Mouse (Mus musculus): ENCODE measurements at regions not wholly inside any gene's neighbourhood (a gene's known extent, or its start where the extent isn't known, plus 50 kb on each side); places are given as distances from the start of the nearest gene placed in this dataset.

DNA sequence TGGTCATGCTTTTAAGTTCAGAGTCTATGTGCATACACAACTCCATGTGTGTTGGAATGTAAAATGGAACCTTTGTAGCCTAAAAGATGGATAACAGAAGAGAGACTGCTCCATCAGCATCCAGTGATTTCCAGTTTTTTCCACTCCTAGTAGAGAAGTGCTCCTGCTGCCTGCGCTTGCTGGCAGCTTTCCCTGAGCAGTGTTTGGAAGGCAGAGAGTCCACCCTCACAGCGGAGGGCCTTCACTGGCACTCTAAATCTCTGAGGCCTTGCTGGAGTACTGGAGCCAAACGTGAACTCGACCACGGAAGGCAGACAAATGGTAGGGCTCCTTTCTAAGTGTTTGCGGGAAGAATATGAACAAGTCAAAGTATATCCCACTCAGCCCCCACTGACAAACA is 108.0 kb upstream of the Ank start:
- DNase-seq: no peak
- TF ChIP-seq CTCF (IDR thresholded peaks at IDR 0.05; ENCODE audit: insufficient read depth, low read length) (no peak), POLR2A (IDR thresholded peaks at IDR 0.05; ENCODE audit: borderline replicate concordance, extremely low read depth, low read depth, low read length) (no peak)
- Histone ChIP-seq H3K4me3 (replicated peaks; ENCODE audit: extremely low read depth, low read depth, low read length) (no peak overlapping the region), H3K4me1 (ENCODE audit: control insufficient read depth, insufficient read depth, low read length) (no peaks in the 10 kb centered on the region)
- WGBS: 51% methylated on average over 6 of the region's 6 CpGs

DNA sequence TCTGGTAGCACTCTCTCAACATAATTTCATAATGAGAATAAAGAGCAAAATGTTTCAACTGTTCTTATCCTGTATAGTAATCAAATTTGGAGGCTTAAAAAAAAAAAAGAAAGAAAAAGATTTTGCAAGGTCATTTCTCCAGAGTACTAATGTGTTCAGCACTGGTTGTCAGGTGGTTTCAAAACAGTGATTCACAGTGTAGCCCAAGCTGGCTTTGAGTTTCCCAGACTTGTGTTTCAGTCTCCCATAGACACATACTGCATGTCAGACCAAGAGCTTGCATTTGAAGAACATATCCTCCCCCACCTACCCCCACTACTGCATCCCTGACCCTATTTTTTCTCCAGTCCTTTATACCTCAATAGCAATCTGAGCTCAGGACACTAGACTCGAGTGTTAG is 107.2 kb upstream of the Ank start:
- H3K4me3 ChIP-seq (replicated peaks; ENCODE audit: extremely low read depth, low read depth, low read length): no peak overlapping the region
- no peak for DNase-seq
- 57% methylated on average over 1 of the region's 1 CpGs for WGBS
- no peaks in the 10 kb centered on the region for H3K4me1 ChIP-seq (ENCODE audit: control insufficient read depth, insufficient read depth, low read length)
- TF ChIP-seq POLR2A (IDR thresholded peaks at IDR 0.05; ENCODE audit: borderline replicate concordance, extremely low read depth, low read depth, low read length) (no peak), CTCF (IDR thresholded peaks at IDR 0.05; ENCODE audit: insufficient read depth, low read length) (no peak)

DNA sequence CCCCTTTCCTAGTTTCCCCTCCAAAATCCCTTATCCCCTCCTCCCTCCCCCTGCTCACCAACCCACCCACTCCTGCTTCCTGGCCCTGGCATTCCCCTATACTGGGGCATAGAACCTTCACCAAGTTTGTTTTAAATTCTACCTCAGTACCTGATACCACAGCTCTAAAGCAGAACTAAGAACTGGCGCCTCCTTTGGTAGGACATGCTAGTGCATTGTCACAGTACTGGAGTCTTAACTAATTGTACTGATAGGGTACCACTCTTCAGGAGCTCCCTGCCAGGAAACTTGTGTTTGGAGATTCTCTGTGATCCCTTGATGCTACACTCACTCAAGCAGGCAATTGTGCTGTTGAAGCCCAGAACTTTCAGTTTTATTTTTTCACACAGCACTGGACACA is 92.0 kb upstream of the Ank start:
- Histone ChIP-seq H3K4me1 (ENCODE audit: control insufficient read depth, insufficient read depth, low read length) (no peaks in the 10 kb centered on the region), H3K4me3 (replicated peaks; ENCODE audit: extremely low read depth, low read depth, low read length) (no peak overlapping the region)
- 76% methylated on average over 1 of the region's 1 CpGs for WGBS
- no peak for DNase-seq
- TF ChIP-seq CTCF (IDR thresholded peaks at IDR 0.05; ENCODE audit: insufficient read depth, low read length) (no peak), POLR2A (IDR thresholded peaks at IDR 0.05; ENCODE audit: borderline replicate concordance, extremely low read depth, low read depth, low read length) (no peak)

DNA sequence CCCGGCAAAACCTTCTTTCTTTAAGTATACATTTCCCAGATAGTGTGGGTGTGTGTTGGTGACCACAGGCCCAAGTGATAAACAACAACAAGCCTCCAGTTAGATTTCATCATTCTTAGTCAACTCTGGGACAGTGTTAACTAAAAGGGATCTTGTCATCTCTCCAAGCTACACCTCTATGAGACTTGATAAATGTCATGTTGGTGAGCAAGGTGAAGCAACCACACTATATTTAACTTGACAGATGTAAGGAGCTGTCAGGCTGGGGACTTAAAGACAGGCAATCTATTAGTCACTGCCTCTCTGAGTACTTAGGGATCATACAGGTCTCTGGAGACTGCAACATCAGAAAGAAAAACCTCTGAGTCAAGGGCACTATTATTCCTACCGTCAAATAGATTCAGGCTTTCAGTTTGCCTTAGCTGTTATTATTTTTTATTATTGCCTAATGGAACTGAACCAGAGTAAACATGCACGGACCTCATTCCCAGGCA is 87.8 kb upstream of the Ank start:
- TF ChIP-seq CTCF (IDR thresholded peaks at IDR 0.05; ENCODE audit: insufficient read depth, low read length): no peak
- no peak for TF ChIP-seq POLR2A (IDR thresholded peaks at IDR 0.05; ENCODE audit: borderline replicate concordance, extremely low read depth, low read depth, low read length)
- H3K4me3 ChIP-seq (replicated peaks; ENCODE audit: extremely low read depth, low read depth, low read length): no peak overlapping the region
- 80% methylated on average over 3 of the region's 3 CpGs for WGBS
- no peaks in the 10 kb centered on the region for H3K4me1 ChIP-seq (ENCODE audit: control insufficient read depth, insufficient read depth, low read length)
- DNase-seq: no peak

DNA sequence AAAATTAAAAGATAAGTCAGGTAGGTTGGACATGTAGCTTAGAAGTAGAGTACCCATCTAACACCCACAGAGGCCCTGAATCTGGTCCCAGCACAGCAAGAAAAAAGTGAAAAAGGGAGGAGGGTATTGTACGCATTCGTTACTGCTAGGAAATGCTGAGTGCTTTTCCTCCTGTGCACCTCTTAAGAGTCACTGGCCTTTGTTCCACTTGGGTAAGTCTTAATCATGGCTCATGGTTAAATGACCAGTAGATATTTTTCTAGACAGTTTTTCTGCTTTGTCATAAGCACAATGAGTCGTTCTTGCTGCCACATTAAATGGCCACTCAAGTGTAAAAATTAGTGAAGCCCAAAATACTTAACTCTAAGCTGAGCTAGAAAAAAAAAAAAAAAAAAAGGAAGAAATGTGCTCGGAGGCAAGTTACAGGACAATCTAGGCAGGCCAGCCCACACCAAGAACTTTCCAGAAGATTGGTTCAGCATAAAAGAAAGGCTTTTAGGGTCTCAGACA is 86.0 kb upstream of the Ank start:
- DNase-seq: no peak
- TF ChIP-seq CTCF (IDR thresholded peaks at IDR 0.05; ENCODE audit: insufficient read depth, low read length): no peak
- TF ChIP-seq POLR2A (IDR thresholded peaks at IDR 0.05; ENCODE audit: borderline replicate concordance, extremely low read depth, low read depth, low read length): no peak
- 73% methylated on average over 4 of the region's 4 CpGs for WGBS
- Histone ChIP-seq H3K4me1 (ENCODE audit: control insufficient read depth, insufficient read depth, low read length) (no peaks in the 10 kb centered on the region), H3K4me3 (replicated peaks; ENCODE audit: extremely low read depth, low read depth, low read length) (no peak overlapping the region)

DNA sequence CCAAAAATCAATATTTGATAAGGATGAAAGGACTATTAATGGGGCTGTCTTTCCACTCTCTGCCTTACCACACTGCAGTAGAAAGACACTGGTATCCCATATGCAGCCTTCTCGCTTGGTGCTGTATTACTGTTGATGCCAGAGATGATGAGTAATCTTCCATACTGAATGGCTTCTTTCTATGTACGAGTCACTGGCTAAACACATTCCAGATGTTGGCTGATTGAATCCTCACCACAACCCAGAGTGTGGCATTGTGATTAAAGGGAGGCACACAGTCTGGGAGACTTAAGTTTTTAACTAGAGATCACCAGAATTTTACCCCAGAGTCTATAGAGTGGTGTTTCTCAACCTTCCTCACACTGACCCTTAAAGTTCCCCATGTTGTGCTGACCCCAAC is 84.9 kb upstream of the Ank start:
- 71% methylated on average over 2 of the region's 2 CpGs for WGBS
- TF ChIP-seq CTCF (IDR thresholded peaks at IDR 0.05; ENCODE audit: insufficient read depth, low read length): no peak
- TF ChIP-seq POLR2A (IDR thresholded peaks at IDR 0.05; ENCODE audit: borderline replicate concordance, extremely low read depth, low read depth, low read length): no peak
- DNase-seq: no peak
- Histone ChIP-seq H3K4me1 (ENCODE audit: control insufficient read depth, insufficient read depth, low read length) (no peaks in the 10 kb centered on the region), H3K4me3 (replicated peaks; ENCODE audit: extremely low read depth, low read depth, low read length) (no peak overlapping the region)

DNA sequence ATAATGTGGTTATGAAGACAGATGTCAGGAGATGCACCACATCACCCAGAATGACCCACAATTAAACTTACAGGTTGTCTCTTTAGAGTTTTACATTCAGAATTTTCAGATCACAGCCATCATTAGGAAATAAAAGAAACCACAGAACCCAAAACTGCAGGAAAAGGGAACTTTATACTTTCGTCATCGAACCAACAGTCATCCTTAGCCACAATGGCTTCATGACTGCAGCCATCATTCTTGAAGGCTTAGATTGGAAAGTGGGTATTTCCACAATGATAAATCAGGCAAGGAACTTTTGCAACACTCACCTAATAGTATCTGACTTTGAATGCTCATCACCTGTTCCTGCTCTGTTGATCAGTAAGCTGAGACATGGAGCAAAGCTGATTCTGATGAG is 75.9 kb upstream of the Ank start:
- TF ChIP-seq CTCF (IDR thresholded peaks at IDR 0.05; ENCODE audit: insufficient read depth, low read length) (no peak), POLR2A (IDR thresholded peaks at IDR 0.05; ENCODE audit: borderline replicate concordance, extremely low read depth, low read depth, low read length) (no peak)
- H3K4me1 ChIP-seq (ENCODE audit: control insufficient read depth, insufficient read depth, low read length): no peaks in the 10 kb centered on the region
- WGBS: 88% methylated on average over 2 of the region's 2 CpGs
- H3K4me3 ChIP-seq (replicated peaks; ENCODE audit: extremely low read depth, low read depth, low read length): no peak overlapping the region
- DNase-seq: no peak

DNA sequence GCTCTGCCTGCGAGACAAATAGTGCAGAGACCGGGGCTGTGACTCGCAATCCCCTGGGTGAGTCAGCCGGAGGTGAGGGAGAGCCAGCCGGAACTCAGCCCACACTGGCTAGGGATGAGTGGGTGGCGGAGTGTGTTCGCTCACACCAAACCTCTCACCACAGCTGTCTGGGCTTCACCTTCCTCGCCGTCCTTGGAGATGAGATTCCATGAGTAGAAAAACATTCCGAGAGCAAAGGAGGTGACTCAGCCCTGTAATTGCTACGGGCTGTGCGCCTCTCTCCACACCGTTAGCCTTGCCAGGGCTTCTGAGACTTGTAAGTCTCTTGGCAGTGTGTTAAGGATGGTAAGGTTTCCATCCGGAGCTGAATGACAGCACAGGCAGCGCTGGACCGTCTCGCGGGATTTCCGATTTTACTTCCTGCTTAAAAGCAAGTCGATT is 60.7 kb upstream of the Ank start:
- Histone ChIP-seq H3K4me3 (replicated peaks; ENCODE audit: extremely low read depth, low read depth, low read length) (no peak overlapping the region), H3K4me1 (ENCODE audit: control insufficient read depth, insufficient read depth, low read length) (no peaks in the 10 kb centered on the region)
- 67% methylated on average over 20 of the region's 20 CpGs for WGBS
- no peak for DNase-seq
- no peak for TF ChIP-seq POLR2A (IDR thresholded peaks at IDR 0.05; ENCODE audit: borderline replicate concordance, extremely low read depth, low read depth, low read length)

DNA sequence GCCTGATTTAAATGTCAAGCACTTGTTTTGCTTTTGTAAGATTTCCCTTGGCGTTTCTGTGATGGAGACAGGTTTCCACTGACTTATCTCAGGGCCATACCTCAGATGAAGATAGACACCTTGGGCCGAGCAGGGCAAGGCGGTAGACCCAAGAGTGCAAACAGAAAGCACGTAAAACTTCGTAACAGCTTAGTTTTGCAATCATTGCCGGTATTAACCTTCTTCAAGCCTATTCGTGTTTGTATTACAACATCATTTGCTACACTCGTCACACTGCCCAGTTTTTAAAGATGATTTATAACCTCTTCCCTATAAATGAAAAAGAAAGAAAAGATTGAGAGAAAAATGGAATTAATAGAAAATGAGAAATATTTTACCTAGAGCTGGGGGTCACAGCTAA is 56.6 kb upstream of the Ank start:
- DNase-seq: no peak
- 65% methylated on average over 8 of the region's 8 CpGs for WGBS
- no peak for TF ChIP-seq POLR2A (IDR thresholded peaks at IDR 0.05; ENCODE audit: borderline replicate concordance, extremely low read depth, low read depth, low read length)
- TF ChIP-seq CTCF (IDR thresholded peaks at IDR 0.05; ENCODE audit: insufficient read depth, low read length): no peak
- Histone ChIP-seq H3K4me1 (ENCODE audit: control insufficient read depth, insufficient read depth, low read length) (no peaks in the 10 kb centered on the region), H3K4me3 (replicated peaks; ENCODE audit: extremely low read depth, low read depth, low read length) (no peak overlapping the region)

DNA sequence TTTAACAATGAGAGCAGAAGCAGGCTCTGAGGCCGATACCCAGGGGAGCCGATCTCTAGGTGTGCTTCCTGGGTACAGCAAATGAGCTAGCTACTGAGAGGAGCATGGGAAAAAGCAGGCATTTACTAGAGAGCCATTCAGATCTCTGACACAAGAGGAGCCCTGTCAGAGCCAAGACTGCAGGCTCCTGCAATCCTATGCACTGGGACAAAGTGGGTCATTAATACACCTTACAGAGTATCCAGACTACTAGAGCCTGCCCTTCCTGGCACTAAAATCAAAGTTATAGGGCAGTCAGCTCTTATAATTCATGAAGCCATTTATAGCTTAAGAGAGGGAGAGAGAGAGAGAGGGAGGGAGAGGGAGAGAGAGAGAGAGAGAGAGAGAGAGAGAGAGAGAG is 54.2 kb upstream of the Ank start:
- 89% methylated on average over 2 of the region's 2 CpGs for WGBS
- Histone ChIP-seq H3K4me1 (ENCODE audit: control insufficient read depth, insufficient read depth, low read length) (no peaks in the 10 kb centered on the region), H3K4me3 (replicated peaks; ENCODE audit: extremely low read depth, low read depth, low read length) (no peak overlapping the region)
- no peak for DNase-seq
- TF ChIP-seq POLR2A (IDR thresholded peaks at IDR 0.05; ENCODE audit: borderline replicate concordance, extremely low read depth, low read depth, low read length) (no peak), CTCF (IDR thresholded peaks at IDR 0.05; ENCODE audit: insufficient read depth, low read length) (no peak)
